Mouse (Mus musculus) hindbrain, embryonic 14.5 days (tissue): Measurements from ENCODE around the gene Ttll3. TPM values are rescaled to one million over a fixed set of nuclear protein-coding genes. Genes with fewer than 3 reads are reported as not detected.

Experiments used
- ATAC-seq: fragments of 200-750 bp; cut with Nextera tagmentation; 2 replicates; pipeline ENCODE4 v1.8.0; 2017; ENCODE audit warnings: moderate number of reproducible peaks, mild to moderate bottlenecking, moderate TSS enrichment, moderate library complexity; ENCODE audit not compliant: low FRiP score
- DNase-seq: peaks from one replicate; pipeline ENCODE4 v3.0.0-alpha.2; 2015; ENCODE audit warnings: low spot score
- H3K27ac ChIP-seq: fragments of 300-500 bp; sonication (generic); 2 replicates; pipeline ENCODE4 v1.5.1; 2014; ENCODE audit warnings: mild to moderate bottlenecking, moderate library complexity
- H3K27me3 ChIP-seq: fragments of 300-500 bp; sonication (generic); 2 replicates; pipeline ENCODE4 v1.6.1; 2014; ENCODE audit warnings: mild to moderate bottlenecking, low read length, mixed read lengths; ENCODE audit not compliant: control insufficient read depth, insufficient read depth
- H3K36me3 ChIP-seq: fragments of 300-500 bp; sonication (generic); replicated peaks from 2 replicates; pipeline ENCODE4 v1.6.1; 2014; ENCODE audit not compliant: control insufficient read depth, insufficient read depth
- H3K4me1 ChIP-seq: fragments of 300-500 bp; sonication (generic); replicated peaks from 2 replicates; pipeline ENCODE4 v1.6.1; 2014; ENCODE audit warnings: antibody characterized with exemption, low read length, mixed read lengths; ENCODE audit not compliant: control insufficient read depth, insufficient read depth
- H3K4me2 ChIP-seq: fragments of 300-500 bp; sonication (generic); replicated peaks from 2 replicates; pipeline ENCODE4 v1.6.1; 2014; ENCODE audit warnings: mild to moderate bottlenecking, moderate library complexity
- H3K4me3 ChIP-seq: fragments of 300-500 bp; sonication (generic); replicated peaks from 2 replicates; pipeline ENCODE4 v1.5.1; 2014; ENCODE audit warnings: mild to moderate bottlenecking, low read length
- H3K9ac ChIP-seq: fragments of 300-500 bp; sonication (generic); 2 replicates; pipeline ENCODE4 v1.6.1; 2014
- H3K9me3 ChIP-seq: fragments of 300-500 bp; sonication (generic); 2 replicates; pipeline ENCODE4 v1.6.1; 2016; ENCODE audit warnings: low read length; ENCODE audit not compliant: control insufficient read depth
- WGBS: fragments of 180-500 bp; shearing (Covaris S2); extraction: QIAGEN DNeasy Blood & Tissue Kit; methylation state at CpG from one replicate; pipeline ENCODE4 v1.1.7; 2014; 5-methylcytosine and 5-hydroxymethylcytosine counted together
- polyA plus RNA-seq: library from polyadenylated mRNA; unstranded; fragments of >200 nt; fragmentation: Nextera tagmentation; extraction: Ambion mirVana; gene quantifications from 2 replicates; pipeline ENCODE4 v1.2.1, GENCODE M21; 2014

Gene Ttll3
- polyA plus RNA-seq, 1 experiment from 2014 or later = 8.1 TPM

DNA sequence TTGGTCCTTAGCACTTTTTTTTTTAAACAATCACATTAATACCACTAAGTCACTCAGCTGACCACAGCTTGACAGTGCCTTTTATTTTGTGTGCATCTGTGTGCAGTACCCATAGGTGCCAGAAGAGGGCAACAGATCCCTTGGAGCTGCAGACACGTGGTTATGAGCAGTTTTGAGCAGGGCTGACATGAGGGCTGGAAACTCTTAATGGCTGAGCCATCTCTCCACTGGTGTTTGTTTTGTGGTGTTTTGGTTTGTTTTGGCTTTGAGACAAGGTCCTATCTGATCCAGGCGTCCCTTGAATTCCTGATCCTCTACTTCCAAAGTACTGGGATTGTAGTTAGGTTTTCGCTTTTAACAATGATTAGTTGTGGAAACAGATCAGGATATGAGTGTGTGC is 38.3 kb downstream of the Ttll3 start:
- Histone ChIP-seq H3K9me3 (no peaks in the 10 kb centered on the region), H3K36me3 (no peaks in the 10 kb centered on the region), H3K27me3 (no peaks in the 10 kb centered on the region), H3K4me2 (no peak overlapping the region), H3K27ac (no peak overlapping the region), H3K4me1 (no peaks in the 10 kb centered on the region), H3K9ac (no peak overlapping the region), H3K4me3 (no peak overlapping the region)
- no peak for DNase-seq
- 59% methylated on average over 3 of the region's 3 CpGs for WGBS
- ATAC-seq = no peak

DNA sequence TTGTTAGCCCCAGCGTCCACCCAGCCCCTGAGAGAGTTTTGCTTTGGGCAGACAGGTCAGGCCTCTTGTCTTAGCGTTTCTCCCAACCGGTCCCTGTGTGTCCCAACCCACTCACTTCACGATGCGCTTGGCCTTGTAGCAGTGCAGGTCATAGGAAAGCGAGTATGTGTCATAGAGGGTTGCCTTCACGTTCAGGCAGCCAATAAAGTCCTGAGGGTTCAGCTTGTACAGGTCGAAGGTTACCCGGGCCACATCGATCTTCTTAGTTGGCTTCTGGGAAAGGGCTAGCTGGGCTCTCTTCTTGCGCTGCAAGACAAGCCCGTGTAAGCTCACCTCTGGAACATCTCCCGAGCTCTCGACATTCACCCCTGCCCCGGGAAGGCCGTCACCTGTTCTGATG is 38.9 kb downstream of the Ttll3 start:
- H3K27me3 ChIP-seq = no peaks in the 10 kb centered on the region
- no peak overlapping the region for H3K4me3 ChIP-seq
- no peaks in the 10 kb centered on the region for H3K36me3 ChIP-seq
- no peaks in the 10 kb centered on the region for H3K9me3 ChIP-seq
- no peak overlapping the region for H3K27ac ChIP-seq
- DNase-seq (no peak), ATAC-seq (no peak)
- 94% methylated on average over 16 of the region's 16 CpGs for WGBS
- H3K4me2 ChIP-seq = no peak overlapping the region
- no peaks in the 10 kb centered on the region for H3K4me1 ChIP-seq
- no peak overlapping the region for H3K9ac ChIP-seq

- Histone ChIP-seq H3K4me3 (no peak overlapping the region), H3K4me2 (no peak overlapping the region), H3K9ac (no peak overlapping the region), H3K9me3 (no peaks in the 10 kb centered on the region), H3K27ac (no peak overlapping the region), H3K36me3 (no peaks in the 10 kb centered on the region), H3K4me1 (no peaks in the 10 kb centered on the region), H3K27me3 (no peaks in the 10 kb centered on the region)
- WGBS = 83% methylated on average over 3 of the region's 3 CpGs
- ATAC-seq (no peak), DNase-seq (no peak)
Observed at GRCm38 (mm10) chr6:113429965-113430364, 40.9 kb downstream of the Ttll3 start.

DNA sequence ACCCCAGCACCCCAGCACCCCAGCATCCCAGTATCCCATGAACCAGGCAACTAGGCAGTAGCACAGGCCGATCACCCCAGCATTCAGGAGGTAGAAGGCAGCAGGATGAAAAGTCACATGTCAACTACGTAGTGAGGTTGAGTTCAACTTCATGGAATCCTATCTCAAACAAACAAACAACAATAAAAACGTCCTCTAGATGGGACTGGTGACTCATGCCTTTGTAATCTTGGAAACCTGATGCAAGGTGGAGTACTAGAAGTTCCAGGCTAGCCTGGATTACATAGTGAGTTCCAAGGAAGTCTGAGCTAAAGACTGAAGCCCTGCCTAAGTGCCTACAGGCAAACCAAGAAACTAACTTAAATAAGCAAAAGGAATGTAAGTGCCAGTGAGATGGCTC is 41.8 kb downstream of the Ttll3 start:
- no peaks in the 10 kb centered on the region for H3K4me1 ChIP-seq
- 63% methylated on average over 3 of the region's 3 CpGs for WGBS
- no peak overlapping the region for H3K9ac ChIP-seq
- no peaks in the 10 kb centered on the region for H3K9me3 ChIP-seq
- ATAC-seq = no peak
- no peak for DNase-seq
- no peaks in the 10 kb centered on the region for H3K27me3 ChIP-seq
- no peak overlapping the region for H3K4me2 ChIP-seq
- no peak overlapping the region for H3K27ac ChIP-seq
- no peak overlapping the region for H3K4me3 ChIP-seq
- no peaks in the 10 kb centered on the region for H3K36me3 ChIP-seq

DNA sequence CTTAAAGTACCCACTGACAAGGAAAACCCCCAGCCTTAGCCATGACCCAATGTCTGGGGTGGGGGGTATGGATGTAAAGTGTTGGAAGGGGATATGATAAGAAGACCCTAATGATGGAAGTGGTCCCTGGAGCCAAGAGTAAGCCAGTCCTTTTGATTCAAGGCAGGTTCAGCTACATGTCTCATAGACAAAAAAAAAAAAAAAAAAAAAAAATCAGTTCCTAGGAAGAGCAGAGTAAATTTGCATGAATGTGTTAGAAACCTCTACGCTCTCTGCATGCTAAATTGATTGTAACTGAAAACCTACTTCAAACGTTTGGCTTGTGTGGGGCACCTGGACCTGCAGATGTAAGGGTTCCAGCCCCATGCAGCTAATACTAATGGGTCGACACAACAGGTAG is 42.7 kb downstream of the Ttll3 start:
- no peak overlapping the region for H3K4me3 ChIP-seq
- no peaks in the 10 kb centered on the region for H3K27me3 ChIP-seq
- no peak overlapping the region for H3K4me2 ChIP-seq
- no peak for ATAC-seq
- DNase-seq = no peak
- no peaks in the 10 kb centered on the region for H3K4me1 ChIP-seq
- WGBS = 62% methylated on average over 3 of the region's 3 CpGs
- no peak overlapping the region for H3K9ac ChIP-seq
- H3K36me3 ChIP-seq = no peaks in the 10 kb centered on the region
- no peaks in the 10 kb centered on the region for H3K9me3 ChIP-seq
- H3K27ac ChIP-seq = no peak overlapping the region

DNA sequence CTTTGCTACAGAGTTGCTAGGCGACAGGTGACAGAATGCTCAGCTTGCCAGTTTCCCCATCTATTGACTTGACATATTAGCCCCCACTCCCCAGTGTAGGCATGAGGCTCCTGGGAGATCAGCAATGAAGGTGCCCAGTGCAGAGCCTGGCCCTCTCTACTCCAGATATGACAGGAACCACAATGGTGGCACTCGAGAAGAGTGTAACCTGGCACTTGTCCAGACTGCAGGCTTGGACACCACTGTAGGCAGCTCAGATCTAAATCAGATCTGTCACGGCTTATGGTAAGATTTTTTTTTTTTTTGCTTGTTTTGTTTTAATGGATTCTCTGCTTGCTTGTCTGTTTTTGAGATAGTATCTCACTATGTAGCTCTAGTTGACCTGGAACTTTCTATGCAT is 44.6 kb downstream of the Ttll3 start:
- 70% methylated on average over 3 of the region's 3 CpGs for WGBS
- no peaks in the 10 kb centered on the region for H3K9me3 ChIP-seq
- no peak for ATAC-seq

DNA sequence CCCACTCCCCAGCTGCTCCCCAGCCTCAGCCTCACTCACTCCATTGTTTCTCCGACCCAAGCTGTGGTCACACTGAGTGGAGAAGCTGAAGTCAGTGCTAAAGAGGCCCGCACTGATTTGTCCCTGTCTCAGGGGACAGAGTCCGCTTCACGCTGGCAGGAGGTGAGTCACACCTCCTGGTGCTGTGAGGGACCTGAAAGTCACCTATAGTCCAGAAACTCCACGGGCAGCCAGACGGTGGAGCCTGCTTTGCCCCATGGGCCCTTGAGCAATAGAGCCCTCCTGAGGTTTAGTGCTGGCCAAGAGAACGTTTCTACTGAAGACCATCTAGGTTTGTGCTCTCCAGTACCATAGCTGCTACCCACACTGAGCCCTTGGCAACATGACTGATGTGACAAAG is 45.6 kb downstream of the Ttll3 start:
- H3K9ac ChIP-seq = no peak overlapping the region
- DNase-seq (no peak), ATAC-seq (no peak)
- H3K27ac ChIP-seq = no peak overlapping the region
- no peaks in the 10 kb centered on the region for H3K4me1 ChIP-seq
- no peaks in the 10 kb centered on the region for H3K36me3 ChIP-seq
- H3K4me2 ChIP-seq = no peak overlapping the region
- H3K9me3 ChIP-seq = no peaks in the 10 kb centered on the region
- H3K4me3 ChIP-seq = no peak overlapping the region
- whole genome bisulfite sequencing = 75% methylated on average over 7 of the region's 7 CpGs
- H3K27me3 ChIP-seq = no peaks in the 10 kb centered on the region

More for the DNA sequence above, 44.6 kb downstream of the Ttll3 start:
- Histone ChIP-seq H3K27ac (no peak overlapping the region), H3K27me3 (no peaks in the 10 kb centered on the region), H3K4me3 (no peak overlapping the region), H3K4me1 (no peaks in the 10 kb centered on the region), H3K36me3 (no peaks in the 10 kb centered on the region), H3K9ac (no peak overlapping the region), H3K4me2 (no peak overlapping the region)
- no peak for DNase-seq

GRCm38 (mm10) chr6:113435664-113436205 is 46.7 kb downstream of the Ttll3 start, which contains the start of gene Cidec:
Cidec (minus strand) TSS chr6:113435760.
- H3K9me3 ChIP-seq = no peaks in the 10 kb centered on the region
- H3K36me3 ChIP-seq = no peaks in the 10 kb centered on the region
- ATAC-seq (no peak), DNase-seq (no peak)
- no peak within 1 kb of the TSS for H3K27ac ChIP-seq
- H3K4me3 ChIP-seq = no peak within 1 kb of the TSS
- H3K9ac ChIP-seq = no peak within 1 kb of the TSS
- H3K27me3 ChIP-seq = no peaks in the 10 kb centered on the region
- WGBS = 73% methylated on average over 9 of the region's 9 CpGs
- H3K4me2 ChIP-seq = no peak within 1 kb of the TSS
- no peaks in the 10 kb centered on the region for H3K4me1 ChIP-seq

DNA sequence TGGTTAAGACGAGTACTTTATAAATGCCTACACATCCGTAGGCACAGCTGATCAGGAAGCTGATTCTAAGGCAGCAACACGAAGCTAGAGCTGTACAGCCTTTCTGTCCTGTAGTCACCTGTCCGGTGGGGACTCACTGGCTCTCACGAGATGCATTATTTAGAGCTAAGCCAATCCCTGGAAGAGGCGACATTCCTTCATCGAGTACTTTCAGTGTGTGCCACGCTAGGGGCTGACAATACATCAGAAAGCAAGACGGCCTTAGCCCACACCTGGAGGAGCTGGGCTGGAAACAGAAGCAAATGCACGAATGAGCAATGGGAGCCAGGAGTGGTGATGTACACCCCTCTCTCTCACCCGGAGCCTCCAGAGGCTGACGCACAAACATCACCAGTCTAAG is 48.1 kb downstream of the Ttll3 start:
- no peak overlapping the region for H3K4me2 ChIP-seq
- H3K9me3 ChIP-seq = no peaks in the 10 kb centered on the region
- H3K27ac ChIP-seq = no peak overlapping the region
- WGBS = 80% methylated on average over 12 of the region's 12 CpGs
- no peaks in the 10 kb centered on the region for H3K27me3 ChIP-seq
- H3K4me1 ChIP-seq = peaks cover 2% of the 10 kb centered on the region; the same call in 1 of the 2 replicates
- no peak overlapping the region for H3K4me3 ChIP-seq
- H3K9ac ChIP-seq = no peak overlapping the region
- ATAC-seq = no peak
- H3K36me3 ChIP-seq = no peaks in the 10 kb centered on the region
- no peak for DNase-seq
